Mouse (Mus musculus) cerebellum, postnatal 25 days (tissue): ENCODE data around the gene Hdac9.

ENCODE experiments used
- DNase-seq, 2 experiments: peaks; one replicate each; pipeline ENCODE4 v3.0.0; 2021; ENCODE audit warnings: mixed read lengths in 2 of 2

Hdac9 gene

DNA sequence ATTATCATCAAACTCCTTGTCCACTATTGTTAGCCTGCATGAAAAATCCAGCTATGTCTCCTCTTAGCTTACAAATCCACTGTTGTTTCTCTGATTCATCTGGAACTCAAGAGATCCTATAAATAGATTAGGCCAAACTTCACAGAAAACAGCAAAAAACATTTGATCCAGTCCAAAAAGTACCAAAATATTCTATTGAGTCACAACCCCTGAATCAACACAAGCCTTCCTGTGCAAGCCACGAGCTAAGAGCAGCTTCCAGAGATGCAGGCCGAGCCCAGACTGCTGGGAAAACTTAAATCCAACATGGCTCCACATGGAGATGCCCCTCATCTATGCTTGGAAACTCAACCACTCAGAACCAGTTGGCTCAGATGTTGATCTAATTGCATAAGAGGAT lies 113.2 kb downstream of the Hdac9 start:
- no peak for DNase-seq

DNA sequence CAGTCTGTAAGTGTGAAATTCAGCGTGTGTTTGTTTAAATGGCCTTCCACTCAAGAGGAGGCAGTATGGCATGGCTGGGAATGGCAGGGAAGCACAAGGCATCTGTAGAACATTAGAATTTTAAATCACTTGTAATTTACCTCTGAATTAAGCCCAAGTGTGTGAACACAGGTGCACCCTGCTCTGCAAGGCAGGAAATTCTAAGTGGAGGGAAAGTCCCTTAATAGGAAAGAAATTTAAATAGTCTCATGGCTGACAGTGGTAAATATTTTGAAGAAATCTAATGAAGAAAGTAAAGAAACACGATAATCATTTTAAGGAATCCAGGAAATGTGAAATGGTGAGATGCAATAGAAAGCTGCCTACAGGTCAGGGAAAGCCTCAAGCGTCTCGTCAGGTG lies 114.6 kb downstream of the Hdac9 start:
- DNase-seq: no peak

DNA sequence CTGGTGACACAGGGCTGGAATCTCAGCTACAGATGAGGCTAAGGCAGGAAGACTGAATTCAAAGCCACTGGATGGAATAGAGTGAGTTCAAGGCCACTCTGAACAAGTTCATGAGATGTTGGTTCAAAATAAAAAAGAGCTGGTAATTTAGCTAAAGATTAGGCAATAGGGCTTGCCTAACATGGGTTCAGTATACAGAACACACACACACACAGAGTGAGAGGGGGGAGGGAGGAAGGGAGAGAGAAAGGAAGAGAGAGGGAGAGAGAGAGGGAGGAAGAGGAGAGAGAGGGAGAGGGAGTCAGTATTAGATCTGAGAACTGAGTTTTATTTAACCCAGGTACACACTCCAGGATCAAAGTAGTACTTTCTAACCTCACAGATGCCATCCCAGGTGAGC lies 115.1 kb downstream of the Hdac9 start:
- DNase-seq: no peak

DNA sequence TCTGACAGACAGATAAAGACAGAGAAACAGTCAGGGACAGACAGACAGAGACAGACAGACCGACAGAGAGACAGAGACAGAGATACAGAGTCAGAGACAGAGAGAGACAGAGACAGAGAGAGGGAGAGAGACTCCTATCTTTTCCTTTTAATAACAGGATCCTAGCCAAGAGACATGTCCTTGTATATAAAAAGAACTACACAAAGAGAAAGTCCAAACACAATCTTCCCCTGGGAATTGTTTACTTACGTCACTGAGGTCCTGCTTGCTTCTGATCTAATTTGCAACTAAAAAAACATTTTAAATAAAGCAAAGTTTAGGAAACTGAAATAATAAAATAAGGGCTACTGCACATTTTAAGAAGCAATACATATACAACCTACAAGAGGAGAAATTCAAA lies 119.5 kb downstream of the Hdac9 start:
- no peak for DNase-seq

DNA sequence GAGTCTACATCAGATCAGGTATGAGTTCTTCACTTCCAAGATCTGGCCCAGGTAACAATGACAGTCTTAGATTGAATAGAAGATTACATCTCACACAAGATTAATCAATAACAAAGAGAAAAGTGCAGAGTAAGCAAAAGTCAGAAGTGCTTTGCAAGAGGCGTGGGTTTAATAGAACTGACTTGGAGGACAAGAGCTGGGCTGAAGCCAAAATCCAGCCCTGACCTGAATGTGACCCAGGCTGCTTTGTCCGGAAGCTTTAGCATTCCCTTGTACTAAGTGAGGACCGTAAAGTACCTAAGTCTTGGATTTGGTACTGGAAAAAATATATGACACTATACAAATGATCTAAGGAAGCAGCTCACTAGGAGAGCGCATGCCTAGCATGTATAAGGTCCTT lies 121.4 kb downstream of the Hdac9 start:
- DNase-seq: no peak

DNA sequence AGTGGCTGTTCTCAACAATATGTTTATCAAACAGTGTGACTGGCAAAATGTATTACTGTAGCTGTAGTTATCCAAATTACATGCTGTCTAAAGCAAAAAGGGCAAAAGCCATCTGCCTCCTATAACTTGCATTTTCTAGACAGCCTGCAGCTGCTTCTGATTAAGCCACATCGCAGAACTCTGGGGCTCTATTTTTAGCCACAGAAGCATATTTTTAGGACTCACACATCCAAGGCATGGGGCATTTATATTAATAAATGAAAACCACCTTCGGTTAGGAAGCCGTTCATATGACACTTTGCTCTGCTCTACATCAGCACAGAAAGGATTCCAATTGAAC lies 124.8 kb downstream of the Hdac9 start:
- DNase-seq: no peak

DNA sequence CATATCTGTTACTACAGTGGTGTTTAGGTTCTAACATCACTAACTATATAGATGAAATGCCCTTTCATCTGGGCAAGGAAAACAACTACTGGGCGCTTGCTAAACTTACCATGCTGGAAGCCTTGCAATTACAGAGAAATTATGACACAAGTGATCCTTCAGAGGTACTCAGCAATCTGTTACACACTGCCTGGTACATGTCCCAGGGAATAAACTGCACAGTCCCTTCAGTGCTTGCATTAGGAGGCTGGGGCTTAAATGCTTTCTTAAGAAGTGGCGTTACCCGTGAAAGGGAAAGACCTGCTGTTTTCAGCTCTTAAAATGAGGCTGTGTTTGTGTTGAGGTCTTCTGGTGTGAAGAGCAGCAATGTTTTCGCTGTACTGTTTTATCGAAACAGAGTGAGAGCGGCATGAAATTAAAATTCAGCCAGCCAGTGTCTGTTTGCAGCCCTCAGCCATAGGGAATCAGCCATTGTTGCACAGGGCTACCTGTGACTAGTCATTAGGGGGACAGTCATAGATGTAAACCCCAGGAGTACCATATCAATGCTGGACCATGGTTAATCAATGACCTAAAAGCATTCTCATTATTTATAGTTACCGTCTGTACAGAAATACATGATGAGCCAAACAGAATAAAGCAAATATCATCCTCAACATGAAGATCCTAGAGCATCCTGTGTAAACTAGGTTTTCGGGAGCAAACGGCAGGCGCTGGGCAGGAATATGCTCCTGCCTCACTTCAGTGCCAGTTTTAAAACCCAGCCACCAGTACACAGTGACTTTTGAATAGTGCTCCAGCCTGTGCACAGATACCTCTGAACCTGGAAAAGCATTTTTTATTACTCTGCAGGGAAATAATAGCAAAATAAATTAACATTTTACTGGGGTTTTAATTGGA lies 125.4 kb downstream of the Hdac9 start:
- no peak for DNase-seq

DNA sequence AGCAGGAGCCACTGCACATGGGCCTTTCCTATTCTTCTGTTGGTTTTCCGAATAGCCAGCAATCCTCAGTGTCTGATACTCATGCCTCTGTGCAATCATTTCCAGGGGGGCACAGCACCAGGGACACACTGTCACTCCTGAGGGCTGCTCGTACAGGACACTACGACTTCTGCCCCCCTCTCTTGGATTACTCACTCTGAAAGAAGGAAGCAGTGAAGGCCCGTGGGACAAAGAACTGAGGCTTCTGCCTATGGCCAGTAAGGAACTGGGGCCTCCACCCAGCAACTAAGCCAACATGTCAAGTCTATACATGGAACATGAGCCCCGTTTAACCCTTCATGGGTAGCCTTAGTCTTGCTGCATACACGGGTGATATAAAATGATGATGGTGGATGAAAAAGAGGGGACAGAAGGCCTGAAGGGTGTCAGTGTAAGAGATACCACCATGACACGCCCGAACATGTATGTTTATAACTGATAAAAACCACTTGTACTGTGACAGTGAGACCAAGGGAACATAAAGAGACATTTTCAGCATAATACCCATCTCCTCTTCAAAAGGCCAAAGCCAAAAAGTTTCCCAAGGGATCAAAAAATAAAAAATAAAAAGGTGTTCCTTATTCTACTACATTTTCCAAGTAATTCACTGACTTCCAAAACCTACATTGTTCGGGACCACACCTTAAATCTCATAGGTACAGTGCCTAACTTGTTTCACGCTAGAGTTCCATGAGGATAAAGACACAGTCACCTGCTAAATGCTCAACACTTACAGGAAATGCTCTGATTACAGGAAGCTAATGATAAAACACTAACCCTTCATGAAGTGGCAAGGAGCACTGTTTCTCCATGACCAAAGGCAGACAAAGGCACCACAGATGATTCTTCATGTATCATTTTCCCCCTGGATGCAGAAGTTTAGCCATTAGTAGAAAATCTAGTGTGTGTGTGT lies 127.6 kb downstream of the Hdac9 start:
- DNase-seq: no peak

DNA sequence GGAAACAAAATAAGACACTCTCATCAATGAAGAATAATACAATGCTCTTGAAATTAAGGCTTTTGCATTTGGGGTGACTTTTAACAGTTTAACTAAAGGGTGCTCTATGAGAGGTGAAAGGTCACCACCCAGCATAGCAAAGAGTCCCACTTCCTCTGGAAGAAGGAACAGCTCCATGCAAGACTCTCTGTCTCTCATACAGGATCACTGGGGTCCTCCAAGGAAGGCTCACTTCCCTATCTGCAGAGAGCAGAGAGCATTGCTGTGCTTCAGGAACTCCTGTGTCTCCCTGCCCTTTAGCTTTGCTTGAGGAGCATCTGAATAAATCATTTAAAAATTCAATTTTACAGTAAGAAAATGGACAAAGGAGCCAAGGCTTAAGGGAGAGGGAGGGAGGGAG lies 129.5 kb downstream of the Hdac9 start:
- DNase-seq: no peak

DNA sequence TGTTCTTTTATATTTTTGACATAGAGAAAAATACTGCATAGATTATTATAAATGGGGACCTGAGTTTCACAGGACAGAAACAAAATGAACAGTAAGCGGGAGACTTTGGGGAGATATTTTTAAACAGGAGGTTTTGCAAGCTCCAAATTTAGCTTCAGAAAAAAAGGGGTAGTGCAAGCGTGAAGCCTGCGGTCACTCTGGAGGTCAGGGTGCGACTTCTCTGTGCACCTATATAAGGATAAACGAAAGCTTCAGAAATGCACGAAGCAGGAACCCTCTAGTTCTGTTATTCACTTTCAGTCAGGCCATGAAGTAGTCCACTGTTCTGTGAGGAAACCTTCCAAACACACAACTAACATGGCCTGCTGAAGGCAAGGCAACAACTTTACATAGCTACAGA lies 133.3 kb downstream of the Hdac9 start:
- no peak for DNase-seq

DNA sequence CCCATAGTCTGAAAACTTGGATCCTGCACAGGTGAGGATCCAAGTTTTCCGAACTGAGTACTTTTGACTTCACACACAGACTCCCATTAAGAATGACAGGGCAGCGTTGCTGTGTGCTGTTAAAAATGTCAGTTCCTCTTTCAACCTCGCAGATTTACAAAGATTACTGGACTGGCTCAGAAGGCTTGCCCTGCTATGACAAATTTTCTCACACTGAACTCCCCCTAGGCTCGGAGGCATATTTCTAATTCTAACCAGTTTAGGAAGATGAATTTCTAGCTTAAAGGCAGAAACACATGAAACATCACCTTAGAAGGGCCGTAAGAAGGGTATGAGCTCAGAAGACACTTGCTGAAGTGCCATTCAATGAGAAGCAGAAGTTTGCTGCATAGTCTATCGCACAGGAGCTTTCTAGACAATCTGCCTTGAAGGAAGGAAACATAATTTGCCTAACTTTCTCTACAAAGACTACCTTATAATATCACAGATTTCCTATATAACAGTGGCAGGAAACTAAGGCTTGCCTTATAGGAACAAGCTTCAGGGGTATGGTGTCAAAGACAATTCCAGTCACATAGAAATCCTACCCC lies 137.4 kb downstream of the Hdac9 start:
- DNase-seq: no peak

DNA sequence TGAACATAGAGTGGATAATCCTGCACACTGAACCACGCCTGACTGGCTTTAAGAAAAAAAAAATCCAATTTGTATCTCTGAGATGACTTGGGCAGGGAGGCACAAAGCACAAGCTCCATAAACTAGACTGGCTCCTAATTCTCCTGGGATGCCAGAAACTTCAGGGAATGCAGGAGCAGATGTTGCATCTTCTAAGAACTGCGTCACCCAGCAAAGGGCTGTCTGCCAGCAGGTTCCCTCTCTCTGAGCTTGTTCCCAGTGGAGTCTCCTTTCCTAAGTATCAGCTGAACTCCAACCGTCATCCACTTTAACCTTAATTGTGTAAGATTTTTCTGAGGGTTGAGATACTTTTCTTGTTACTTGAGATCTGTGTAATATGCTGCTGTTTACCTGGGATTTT lies 140.7 kb downstream of the Hdac9 start:
- no peak for DNase-seq

DNA sequence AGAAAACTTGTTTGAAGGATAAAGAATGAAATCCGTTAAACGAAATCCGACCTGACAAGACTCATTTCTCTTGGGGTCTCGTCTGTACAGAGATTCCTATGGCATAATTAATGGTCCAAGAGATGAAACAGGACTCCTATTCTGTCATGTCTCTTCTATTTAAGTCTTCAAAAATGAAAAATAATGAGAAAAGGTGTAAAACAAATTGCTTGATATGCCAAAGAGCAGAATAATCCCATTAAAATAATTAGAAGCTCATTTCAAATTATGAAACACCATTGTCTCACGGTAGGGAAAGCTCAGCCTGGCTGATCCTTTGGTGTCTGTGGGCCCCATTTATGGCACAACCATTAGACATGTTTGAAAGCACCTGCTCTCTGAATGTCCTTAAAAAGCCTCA lies 142.8 kb downstream of the Hdac9 start:
- no peak for DNase-seq

DNA sequence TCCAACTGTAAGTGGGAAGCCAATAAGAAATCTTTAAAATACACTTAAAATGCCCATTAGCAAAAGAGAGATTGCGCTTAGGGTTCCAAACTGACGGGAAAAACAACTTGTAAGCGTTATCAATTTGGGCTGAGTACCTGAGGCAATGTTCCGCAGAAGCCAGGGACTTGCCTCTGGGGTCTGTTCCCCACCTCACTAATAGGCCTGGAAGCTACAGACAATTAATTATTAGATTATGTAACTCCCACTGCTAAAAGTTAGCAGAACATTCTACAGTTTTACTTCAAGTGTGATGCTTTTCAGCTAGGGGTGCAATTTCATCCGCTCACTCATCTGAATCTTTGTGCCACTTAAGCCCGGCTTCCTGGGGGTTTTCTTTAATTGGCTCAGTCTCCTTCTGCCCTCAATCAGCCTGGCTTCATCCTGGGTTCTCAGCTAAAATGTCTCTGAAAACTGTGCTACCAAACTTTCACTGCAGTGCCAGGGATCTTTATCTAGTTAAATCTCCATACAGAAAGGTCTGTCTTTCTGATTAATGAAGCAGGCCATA lies 149.6 kb downstream of the Hdac9 start:
- no peak for DNase-seq

DNA sequence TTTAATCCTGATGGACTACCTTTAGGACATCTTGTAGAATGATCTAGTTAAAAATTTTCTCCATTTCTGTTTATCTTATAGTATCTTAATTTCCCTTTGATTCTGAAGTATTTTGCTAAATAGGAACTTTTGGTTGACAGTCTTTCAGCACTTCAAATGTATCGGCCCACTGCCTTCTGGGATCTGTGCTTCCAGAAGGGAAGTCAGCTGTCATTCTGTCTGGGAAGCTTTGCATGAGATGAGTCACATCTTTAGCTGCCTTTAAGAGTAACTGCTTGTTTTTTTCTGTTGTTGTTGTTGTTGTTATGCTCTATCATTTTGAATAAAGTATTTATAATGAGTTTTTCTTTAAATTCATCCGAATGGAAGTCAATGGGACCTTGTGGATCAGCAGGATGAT lies 169.6 kb downstream of the Hdac9 start:
- no peak for DNase-seq

DNA sequence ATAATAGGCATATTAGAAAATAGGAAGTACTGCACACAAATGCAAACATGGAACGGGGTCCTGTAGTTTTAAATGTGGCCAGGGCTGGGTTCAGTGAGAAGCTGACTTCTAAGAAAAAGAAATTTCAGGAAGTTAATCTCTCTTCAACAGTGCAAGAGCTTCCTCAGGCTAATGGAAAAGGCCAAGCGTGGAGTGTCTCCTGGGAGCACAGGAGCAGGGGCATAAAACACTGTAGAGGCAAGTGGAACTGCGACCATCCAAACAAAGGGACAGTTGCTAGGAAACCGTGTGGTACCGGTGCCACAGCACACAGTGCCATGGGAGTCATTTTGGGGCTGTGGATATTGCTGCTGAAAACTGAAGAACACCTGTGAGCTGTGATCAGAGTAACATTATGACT lies 191.7 kb downstream of the Hdac9 start:
- DNase-seq: no peak

DNA sequence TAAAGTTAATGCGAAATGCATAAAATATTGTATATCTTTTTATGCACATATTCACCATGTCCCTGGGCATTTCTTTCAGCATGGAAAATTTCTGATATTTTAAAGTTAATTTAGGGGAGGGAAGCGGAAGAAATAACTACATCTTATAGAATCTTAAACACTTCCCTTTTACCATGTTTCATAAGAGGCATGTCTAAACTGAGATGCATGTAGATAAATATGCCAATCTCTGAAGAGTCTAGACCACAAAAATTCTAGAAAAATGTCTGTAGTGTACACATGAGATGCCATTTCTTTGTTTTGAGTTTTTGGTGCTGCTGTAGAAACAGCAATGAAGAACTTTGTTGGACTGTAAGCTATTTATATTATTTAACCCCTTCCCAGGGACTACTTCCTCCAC lies 192.6 kb downstream of the Hdac9 start:
- no peak for DNase-seq

DNA sequence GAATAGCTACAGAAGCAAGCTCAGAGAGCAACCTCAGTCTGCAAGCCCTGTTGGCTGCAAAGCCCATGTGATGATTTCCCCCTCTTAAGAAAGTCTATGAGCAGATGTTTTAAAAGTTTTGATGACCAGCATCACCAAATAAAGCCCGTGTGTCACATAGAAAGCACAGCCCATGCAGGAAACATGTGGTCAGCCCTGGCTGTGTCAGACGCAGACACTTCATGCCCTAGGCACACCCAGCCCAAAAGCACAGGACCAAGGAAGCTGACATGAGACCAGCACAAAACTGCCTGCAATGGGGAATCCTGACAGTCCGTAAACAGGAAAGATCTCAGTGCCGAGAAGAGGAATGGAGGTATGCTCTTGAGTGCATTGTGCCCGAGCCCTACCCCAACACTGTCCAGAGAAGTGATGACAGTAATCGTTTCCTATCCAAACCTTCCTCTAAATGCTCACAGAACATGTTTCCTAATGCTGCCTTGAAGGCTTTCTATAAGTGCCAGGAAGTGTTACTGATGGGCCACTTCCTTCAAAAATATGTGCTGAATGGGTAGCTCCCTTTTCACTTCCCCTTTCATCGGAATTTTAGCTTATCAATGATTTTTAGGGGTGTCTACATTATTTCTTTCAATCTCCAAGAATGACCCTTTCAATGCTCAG lies 193.9 kb downstream of the Hdac9 start:
- DNase-seq: no peak

DNA sequence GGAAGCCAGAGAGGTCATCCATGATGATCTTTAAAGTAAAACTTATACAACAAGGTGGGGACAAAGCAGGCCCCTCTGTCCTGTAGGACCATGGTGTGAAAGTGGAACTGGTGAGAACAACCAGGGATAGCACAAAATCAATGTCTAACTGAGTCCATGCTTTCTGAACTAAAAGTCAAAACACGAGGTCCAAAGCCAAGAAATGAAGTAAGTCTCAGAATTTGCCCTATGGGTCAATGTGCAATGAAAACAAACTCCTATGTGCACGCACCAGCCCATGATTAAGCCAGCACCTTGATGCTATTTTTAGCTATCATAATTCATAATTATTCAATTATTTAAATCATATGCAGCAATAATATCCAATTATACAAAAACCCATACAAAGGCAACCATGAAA lies 196.0 kb downstream of the Hdac9 start:
- no peak for DNase-seq

DNA sequence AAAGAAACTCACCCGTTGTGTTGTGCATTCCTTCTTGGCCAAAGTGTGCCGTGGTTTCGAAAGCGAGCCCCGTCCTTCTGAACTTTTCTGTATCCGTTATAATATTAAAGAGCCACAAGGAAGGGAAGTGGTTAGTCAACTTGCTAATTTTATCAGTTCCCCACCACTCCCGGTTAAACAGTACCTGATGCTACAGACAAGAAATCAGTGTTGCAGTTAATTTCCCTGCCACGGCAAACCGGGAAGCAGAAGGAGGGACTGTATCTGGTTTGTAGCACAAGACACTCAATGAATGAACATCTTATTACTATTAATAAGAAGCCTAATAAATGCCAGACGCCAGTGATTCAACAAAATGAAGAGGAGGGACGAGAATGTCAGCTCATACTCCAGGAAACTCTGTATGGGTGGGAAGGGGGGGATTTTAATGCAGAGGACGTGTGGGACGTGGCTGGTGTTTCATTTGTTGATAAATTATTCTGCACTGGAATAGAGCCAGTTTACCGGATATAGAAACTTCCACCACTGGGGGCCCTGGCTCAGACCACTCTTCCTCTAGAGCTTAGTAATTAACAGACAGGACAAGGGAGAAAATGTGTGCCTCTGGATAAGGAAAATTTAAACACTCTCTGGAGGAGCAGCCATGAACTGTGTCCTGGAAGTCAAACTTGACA lies 202.5 kb downstream of the Hdac9 start:
- DNase-seq: no peak

DNA sequence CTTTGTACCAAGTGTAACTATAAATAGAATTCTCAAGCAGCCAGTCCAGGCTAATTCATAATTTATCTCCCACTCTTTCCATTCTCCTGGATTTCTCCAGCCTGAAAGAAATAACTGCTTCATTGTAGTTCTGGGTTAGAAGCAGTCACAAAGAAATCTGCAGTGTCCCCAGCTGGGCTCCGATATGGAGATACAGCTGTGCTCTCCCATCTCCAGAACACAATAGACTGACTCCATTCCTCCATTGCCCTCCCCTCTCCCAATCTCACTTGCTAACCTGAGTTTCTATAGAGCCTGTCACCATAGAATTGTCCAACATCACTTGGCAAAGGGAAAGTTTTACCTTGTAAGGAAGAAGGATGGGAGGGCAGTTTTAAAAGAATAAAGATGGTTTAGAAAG lies 218.9 kb downstream of the Hdac9 start:
- DNase-seq: no peak

DNA sequence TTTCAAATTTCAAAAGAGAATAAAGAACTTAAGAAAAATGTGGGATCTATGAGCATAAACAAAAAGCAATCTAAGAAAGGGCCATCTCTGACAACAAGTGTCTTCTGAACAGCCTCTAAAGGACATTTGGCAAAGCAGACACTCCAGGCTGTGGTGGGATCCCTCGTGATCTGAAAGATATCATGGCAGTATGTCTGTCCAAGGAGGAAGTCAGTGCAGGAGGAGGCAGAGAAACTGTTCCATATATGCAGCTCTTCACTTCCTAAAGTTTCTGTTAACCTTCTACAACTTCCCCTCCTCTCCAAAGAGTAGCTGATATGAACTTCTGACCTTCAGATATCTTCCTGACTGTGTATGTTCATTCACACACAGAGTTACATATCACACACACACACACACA lies 220.2 kb downstream of the Hdac9 start:
- DNase-seq: no peak
